Mouse (Mus musculus): ENCODE measurements around the gene Taf1b.

DNA sequence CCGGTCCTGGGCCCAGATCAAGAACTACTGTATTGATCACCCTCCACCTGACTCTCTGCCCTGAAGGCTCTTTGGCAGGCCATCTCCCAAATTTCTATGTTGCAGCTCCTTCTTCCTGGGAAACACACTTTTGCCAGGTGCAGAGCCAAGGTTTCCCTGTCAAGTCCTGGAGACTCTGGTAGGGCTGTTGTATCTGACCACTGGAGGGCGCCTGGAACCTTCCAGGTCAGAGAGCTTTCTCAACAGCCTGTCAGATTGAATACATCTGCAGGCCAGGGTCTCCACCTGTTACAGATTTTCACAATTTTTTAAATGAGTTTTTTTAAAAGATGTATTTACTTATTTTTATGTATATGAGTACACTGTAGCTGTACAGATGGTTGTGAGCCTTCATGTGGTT lies 105.1 kb downstream of the Taf1b start:
- no peak for TF ChIP-seq EP300 (IDR thresholded peaks at IDR 0.05; ENCODE audit: insufficient read depth, low read depth, low read length)
- no peak for TF ChIP-seq POLR2A (IDR thresholded peaks at IDR 0.05; ENCODE audit: insufficient read depth, low read length)

Measured in ES-Bruce4 (cell line).